Mouse (Mus musculus): ENCODE data around the gene Larp7.

Larp7 gene

GRCm38 (mm10) chr3:127511786-127512746, 41.1 kb downstream of the Larp7 start:
- no peak for DNase-seq (ENCODE audit: low spot score in 2 of 2)

GRCm38 (mm10) chr3:127507878-127508783, 45.0 kb downstream of the Larp7 start:
- no peak for DNase-seq (ENCODE audit: low spot score in 2 of 2)

DNA sequence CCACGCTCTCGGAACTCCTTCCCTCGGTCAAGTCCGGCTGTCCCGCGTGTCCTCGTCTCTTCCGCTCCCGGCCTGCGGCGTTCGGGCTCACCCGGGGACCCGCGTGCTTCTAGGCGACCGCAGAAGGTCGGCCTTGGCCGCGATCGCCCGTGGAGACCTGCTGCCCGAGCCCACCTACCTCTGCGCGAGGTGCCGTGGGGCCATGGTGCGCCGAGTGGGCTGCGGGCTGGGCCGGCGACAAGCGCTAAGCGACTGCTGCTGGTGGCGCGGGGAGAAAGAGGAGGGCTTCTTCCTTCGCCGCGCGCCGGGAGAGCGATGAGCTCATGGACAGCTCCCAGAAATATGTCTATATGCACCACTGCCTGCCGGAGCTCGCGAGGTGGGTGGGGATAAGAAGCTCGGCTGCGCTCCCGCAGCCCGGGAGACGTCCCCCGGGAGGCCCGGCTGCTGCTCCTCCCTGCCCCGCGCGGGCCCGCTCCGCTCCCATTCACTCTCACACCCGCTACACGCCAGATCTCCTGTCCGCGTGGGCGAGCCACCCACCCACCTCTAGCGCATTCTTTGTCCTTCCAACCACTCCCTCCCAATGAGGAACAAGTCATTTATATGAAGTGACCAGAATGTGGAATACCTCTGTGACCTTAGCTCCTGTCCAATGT, 54.3 kb downstream of the Larp7 start, which contains the start of gene Ank2:
TSS of gene Ank2 (minus strand) at position 609 of the 659 bp plus-strand sequence.
- DNase-seq (ENCODE audit: low spot score in 2 of 2): peak; percentile 28 to 50

DNA sequence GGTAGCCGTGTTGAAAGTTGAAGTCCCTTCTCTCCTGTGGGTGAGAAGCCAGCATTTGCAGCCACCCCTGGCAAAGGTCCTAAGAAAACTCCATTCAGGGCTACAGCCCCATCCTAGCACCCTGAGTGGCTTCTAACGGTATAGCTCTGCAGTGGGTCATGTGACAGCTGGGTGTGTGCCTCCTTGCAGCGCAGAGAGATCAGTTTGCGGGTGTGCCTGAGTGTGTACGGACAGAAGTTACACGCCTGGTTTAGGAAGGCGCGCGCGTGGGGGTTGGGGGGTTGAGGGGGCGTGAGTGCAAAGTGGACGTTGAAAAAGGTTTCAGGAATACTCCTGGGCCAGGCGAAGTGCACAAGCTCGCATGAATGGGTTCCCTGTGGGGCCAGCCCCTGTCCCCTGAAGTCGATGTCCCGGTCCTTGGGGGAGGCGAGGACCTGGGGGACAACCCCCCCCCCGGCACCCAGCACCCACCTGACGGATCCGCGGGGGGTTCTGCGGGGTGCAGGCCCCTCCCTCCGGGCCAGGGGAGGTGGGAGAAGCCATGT, 54.9 kb downstream of the Larp7 start:
- peak in 1 of 2 experiments; percentile 12 for DNase-seq (ENCODE audit: low spot score in 2 of 2)

DNA sequence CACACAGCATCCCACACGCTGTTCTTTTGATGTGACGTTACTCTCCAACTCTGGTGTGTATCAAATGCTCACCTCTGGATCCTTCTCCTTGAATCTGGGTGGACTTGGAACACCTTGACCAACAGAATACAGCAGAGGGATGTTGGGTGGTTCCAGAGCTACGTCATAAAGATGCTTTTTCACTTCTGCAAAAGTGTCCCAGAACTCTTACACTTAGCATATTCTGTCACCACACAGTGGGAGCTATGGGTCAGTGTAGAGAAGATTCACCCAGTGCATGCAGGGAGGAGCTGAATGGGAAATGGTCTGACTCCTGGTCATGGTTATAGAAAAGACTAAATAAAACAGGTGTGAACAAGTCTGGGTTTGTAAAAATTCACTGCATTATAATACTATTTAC, 60.5 kb downstream of the Larp7 start:
- DNase-seq (ENCODE audit: low spot score in 2 of 2): no peak

DNA sequence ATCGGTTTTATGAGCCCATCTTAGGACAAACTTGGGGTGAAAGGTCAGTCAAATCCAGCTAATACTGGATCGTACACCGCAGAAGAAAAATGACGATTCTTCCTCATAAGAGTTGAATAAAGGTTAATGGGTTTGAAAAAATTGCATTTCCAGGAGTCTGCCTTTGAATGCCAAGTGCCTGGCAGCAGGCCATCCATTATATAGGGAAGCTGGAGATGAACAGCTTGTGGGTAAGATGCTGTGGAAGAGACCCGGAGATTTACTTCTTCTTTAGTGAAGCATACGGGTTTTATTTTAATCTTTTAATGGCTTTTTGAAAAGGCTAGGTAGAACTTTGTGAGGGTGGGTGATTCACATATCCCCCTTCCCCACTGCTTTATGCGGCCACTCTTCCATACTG, 65.8 kb downstream of the Larp7 start:
- DNase-seq (ENCODE audit: low spot score in 2 of 2): no peak

Measured in cerebellum, postnatal 4 days (tissue).